Mouse (Mus musculus): ENCODE results near the gene Ptprt.

Gene Ptprt

GRCm38 (mm10) chr2:161704811-161705210, 956.1 kb downstream of the Ptprt start:
- no peak for DNase-seq (ENCODE audit: low spot score in 2 of 2)

GRCm38 (mm10) chr2:161704410-161704809, 956.5 kb downstream of the Ptprt start:
- no peak for DNase-seq (ENCODE audit: low spot score in 2 of 2)

- peak in 1 of 2 experiments; percentile 20 for DNase-seq (ENCODE audit: low spot score in 2 of 2)
Measured at GRCm38 (mm10) chr2:161695819-161696218, 965.1 kb downstream of the Ptprt start.

- DNase-seq (ENCODE audit: low spot score in 2 of 2), result no peak
Measured at GRCm38 (mm10) chr2:161668302-161668986, 992.5 kb downstream of the Ptprt start.

- DNase-seq (ENCODE audit: low spot score in 2 of 2), result no peak
Measured at GRCm38 (mm10) chr2:161661912-161662311, 999.0 kb downstream of the Ptprt start.

- peak in 1 of 2 experiments; percentile 45 for DNase-seq (ENCODE audit: low spot score in 2 of 2)
Measured at GRCm38 (mm10) chr2:161660827-161661226, 1000.1 kb downstream of the Ptprt start.

GRCm38 (mm10) chr2:161657046-161657445, 1003.9 kb downstream of the Ptprt start:
- DNase-seq (ENCODE audit: low spot score in 2 of 2), result no peak

DNA sequence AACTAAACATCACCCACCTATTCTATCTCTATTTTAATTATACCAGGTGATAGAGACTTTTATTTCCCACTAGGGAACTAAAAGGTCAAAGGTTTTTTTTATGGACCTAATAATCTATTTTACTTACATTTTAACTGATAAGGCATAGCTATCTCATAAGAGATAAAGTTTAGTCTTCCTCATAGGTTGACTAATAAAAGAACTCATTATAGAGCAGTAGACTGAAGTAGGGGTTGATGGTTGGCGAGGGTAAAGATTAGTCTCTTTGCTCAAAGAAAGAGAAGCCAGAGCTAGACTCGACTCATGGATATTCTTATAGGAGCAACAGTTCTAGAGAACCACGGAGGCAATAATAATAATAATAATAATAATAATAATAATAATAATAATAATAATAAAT, 1004.3 kb downstream of the Ptprt start:
- DNase-seq (ENCODE audit: low spot score in 2 of 2), result no peak

- no peak for DNase-seq (ENCODE audit: low spot score in 2 of 2)
Measured at GRCm38 (mm10) chr2:161640805-161641204, 1020.1 kb downstream of the Ptprt start.

DNA sequence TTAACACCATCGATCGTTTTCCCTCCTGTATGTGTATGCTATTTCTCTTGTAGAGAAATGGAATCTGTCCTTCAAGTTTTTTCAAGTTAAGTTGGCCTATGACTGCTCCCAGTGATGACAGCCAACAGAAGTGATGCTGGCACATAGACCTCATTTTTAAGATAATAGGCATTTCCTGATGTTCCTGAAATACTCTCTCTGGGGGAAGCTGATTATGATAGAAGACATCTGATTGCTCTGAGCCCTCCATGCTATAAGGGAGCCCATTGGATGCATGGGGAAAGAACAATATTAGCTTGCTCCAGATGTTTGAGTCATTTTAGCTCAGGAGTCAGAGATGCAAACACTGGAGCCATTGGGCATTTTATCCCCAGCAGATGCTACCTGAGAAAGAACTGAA, 1026.9 kb downstream of the Ptprt start:
- no peak for DNase-seq (ENCODE audit: low spot score in 2 of 2)

GRCm38 (mm10) chr2:161625896-161626295, 1035.1 kb downstream of the Ptprt start:
- DNase-seq (ENCODE audit: low spot score in 2 of 2), result no peak

DNA sequence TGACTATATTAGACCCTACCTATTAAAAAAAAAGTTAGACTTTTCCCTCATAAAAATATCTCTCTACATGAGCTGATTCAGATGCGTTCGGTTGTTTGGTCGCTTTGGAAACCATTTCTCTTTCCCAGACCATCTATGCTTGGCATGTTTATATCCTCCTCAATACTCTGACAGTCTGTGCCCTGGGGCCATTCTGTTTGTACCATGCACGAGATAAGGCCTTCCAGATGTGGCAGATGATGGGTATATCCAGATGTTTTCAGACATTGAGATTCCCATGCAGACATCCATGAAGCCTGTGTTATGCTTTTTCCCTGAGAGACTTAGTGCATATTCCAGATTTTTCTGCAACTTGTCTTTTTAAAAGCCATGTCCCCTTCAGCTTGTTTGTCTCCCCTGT, 1052.5 kb downstream of the Ptprt start:
- no peak for DNase-seq (ENCODE audit: low spot score in 2 of 2)

- no peak for DNase-seq (ENCODE audit: low spot score in 2 of 2)
Measured at GRCm38 (mm10) chr2:161607372-161607771, 1053.6 kb downstream of the Ptprt start.

DNA sequence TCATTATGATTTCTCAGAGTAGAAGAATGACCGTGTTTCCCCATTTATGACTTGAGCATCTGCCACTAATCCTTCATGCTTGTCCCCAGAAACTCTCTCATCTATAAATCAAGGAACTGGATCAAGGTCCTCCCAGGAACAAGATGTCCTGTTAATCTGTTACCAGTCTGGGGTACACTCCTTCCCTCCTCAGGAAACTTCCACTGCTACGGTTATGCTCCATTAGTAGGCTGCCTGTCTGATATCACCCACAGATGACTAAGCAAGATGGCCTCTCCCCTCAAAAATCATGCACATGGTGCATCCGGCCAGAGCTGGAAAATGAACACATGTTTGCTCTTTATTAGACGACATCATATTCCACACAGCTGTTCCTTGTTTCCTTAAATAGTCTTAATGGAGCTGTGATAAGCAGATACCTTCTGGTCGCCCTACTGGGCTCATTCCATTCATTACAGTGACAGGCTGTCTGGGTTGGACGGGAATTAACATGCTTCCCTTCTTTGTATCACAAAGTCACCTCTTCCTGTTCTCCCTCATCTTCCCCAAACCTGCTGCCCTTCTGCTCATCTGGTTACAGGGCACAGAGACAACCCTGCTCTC, 1060.6 kb downstream of the Ptprt start:
- DNase-seq (ENCODE audit: low spot score in 2 of 2), result no peak

DNA sequence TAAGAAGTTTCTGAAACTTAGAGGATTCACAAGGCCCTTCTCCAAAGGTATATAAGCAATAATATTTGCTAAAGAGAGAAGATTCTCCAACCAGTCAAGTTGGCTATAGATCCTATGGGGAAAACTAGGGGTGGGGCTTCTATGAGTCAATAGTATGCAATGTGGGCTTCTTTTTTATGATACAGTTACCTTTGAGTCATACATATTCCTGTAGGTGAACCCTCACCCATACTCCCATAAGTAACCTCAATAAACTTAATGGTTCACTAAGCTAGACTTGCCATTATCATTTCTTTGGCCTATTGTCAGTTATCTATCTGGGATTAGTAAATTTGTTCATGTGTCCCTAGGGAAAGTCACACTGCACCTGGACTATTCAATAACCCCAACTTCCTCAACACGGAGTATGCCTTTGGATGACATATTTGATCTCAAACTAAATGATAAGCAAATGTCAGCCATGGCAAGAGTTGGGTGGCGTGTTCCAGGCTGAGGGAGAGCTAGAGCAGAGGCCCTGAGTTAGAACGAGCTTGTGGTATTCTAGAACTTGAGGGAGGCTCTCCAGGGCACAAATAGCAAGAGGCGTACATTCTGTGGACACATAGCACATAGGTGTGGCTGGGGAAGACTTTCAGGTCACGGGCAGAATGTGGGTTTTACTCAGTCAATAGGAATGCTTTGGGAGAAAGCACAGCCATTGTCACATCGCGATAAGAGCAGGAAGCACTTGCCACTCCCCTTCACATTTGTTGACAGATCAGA, 1067.4 kb downstream of the Ptprt start:
- no peak for DNase-seq (ENCODE audit: low spot score in 2 of 2)

DNA sequence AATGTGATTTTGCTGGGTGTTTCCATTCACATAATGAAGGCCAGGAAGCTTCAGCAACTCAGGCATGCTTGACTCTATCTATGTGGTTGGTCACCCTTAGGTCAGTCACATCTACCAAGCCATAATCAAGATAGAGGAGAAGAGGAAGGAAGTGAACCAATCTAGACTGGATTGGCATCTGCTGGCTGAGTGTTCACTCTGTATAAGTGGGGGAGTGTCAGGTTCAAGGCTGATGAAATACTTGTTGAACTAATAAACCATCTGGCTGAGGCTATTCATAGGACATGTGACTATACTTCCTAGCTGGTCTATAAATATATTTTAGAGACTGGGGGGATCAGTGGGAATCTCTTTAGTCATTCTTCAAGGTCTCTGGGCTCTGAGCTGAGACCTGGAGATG, 1086.5 kb downstream of the Ptprt start:
- no peak for DNase-seq (ENCODE audit: low spot score in 2 of 2)

DNA sequence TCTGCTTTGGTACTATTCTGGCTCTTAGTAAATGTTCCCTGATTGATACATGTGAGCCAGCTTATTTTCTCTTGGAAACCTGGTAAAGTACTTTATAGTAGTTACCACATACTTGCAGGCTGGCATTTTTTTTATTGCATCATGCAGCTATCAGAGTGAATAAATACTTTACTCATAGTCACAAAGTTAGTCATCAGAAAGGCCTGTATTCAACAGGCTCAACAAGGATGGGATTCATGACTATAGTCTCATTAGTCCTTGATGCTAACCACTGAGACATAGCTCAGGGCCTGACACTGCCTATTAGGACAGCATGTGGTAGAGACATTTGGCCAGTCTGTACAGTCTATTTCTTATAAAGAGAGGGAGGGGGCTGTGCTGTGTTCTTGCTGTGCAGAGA, 1088.7 kb downstream of the Ptprt start:
- DNase-seq (ENCODE audit: low spot score in 2 of 2), result no peak

GRCm38 (mm10) chr2:161570236-161570995, 1090.5 kb downstream of the Ptprt start:
- DNase-seq (ENCODE audit: low spot score in 2 of 2), result peak; percentile 43 to 49

- DNase-seq (ENCODE audit: low spot score in 2 of 2), result peak; percentile 10 to 50
Measured at GRCm38 (mm10) chr2:161561502-161561901, 1099.4 kb downstream of the Ptprt start.

GRCm38 (mm10) chr2:161557874-161558273, 1103.1 kb downstream of the Ptprt start:
- DNase-seq (ENCODE audit: low spot score in 2 of 2), result no peak

GRCm38 (mm10) chr2:161553651-161554050, 1107.3 kb downstream of the Ptprt start:
- DNase-seq (ENCODE audit: low spot score in 2 of 2), result no peak

DNA sequence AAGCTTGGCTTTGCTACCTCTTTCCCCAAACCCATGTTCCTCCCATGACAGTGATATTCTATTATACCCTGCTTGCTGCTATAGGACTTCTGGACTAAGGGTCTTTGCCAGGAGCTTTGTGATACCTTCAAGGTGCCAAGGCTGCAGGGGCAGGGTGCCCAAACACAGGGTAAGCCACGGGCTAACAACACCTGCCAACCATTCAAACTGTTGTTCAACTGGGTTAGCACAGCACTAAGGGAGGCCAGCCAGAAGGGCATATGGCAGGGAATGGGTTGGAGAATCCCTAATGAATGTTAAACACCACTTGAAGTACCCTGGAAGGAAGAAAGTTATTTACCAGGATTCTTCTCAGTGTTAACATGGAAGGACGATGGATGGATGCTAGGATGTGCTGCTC, 1108.9 kb downstream of the Ptprt start:
- DNase-seq (ENCODE audit: low spot score in 2 of 2), result no peak

Measured in frontal cortex, postnatal 36 days (tissue).